Mouse (Mus musculus) embryo, embryonic 11 days (tissue): ENCODE results near the gene Ermp1.
"Not testable (repeated sequence)": the region's sequence is repeated elsewhere in the genome, so short reads cannot be mapped to it uniquely, and the experiment has no call there.

ENCODE experiments used
- DNase-seq: peaks from one replicate; pipeline ENCODE4 v3.0.0-alpha.2; 2015

Ermp1 gene

GRCm38 (mm10) chr19:29596985-29597384, 51.2 kb downstream of the Ermp1 start:
- DNase-seq = no peak

DNA sequence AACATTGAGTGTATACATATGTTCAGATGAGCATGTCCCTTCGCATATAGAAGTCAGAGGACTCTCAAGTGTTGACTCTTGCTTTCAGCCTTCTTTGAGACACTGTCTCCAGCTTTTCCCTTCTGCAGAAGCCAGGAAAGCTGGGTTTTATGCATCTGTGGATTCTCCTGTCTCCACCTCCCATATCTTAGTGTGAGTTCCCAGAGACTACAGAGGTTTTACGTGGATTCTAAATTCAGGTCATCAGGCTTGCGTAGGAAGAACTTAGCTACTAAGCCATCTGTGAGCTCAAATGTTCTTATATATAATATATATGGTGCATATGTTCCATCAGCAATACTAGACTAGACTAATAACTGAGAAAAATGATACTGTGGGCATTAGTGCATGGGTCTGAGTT, 51.9 kb downstream of the Ermp1 start:
- DNase-seq = no peak

GRCm38 (mm10) chr19:29593783-29594182, 54.4 kb downstream of the Ermp1 start:
- not testable (repeated sequence) for DNase-seq

GRCm38 (mm10) chr19:29583734-29584133, 64.5 kb downstream of the Ermp1 start:
- DNase-seq = no peak

DNA sequence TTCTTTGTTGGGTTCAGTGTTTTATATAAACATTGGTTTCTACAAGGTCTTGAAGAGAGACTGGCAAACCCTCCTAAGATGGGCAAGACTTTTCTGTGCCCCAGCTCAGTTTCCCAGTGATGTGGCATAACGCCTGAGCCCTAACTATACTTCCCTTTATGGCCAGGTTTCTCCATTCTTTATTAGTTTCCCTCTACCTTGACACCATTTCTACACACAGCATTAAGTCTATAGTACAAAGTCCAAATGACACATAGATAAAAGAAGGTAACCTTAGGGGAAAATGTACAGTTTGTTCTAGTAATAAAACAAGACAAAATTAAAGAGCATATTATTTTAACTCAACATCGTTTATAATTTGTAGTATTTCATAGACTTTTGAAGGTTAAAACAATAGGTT, 65.8 kb downstream of the Ermp1 start:
- DNase-seq = no peak

- DNase-seq = no peak
These were observed 81.7 kb downstream of the Ermp1 start for GRCm38 (mm10) chr19:29566512-29566911.

DNA sequence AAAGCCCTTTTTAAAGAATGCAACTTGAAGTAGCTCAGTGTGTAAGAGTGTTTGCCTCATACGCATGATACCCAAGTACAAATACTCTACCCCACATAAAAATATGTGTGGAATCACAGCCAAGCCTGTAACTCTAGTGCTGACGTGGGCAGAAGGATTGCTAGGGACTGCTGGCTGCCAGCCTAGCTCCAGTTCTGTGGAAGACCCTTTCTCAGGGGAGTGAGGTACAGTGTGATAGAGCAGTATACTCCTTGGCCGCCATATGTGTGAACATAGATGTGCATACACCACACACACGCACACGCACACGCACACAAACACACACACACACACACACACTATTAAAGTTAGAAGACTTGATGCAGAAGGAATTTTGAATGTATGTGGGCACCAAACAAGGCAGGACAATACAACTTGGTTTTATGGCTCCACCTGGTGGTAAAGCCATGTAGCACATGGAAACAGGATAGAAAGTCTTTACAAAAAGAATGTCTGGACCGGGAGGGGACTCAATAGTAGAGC, 84.9 kb downstream of the Ermp1 start:
- peak; percentile 74 for DNase-seq

DNA sequence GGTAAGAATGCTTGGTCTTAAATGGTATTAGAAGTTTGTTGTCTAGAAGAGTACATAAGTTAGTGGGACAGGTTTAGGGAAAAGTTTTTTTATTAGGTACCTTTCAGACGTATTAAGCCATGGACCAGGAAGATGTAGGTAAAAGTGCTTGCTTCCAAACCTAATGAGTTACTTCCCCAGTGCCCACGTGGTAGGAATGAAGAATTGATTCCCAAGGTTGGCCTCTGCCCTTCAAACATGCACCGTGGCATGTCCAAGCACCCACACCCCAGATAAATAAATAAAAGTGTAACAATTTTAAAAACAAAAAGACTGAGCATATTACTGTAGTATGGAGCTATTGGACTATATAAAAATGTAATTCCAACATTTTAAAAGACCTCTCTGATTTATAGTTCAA, 85.6 kb downstream of the Ermp1 start:
- DNase-seq = no peak

GRCm38 (mm10) chr19:29562166-29562565, 86.0 kb downstream of the Ermp1 start:
- DNase-seq = no peak
